Mouse (Mus musculus) layer of hippocampus, adult 8-10 months (tissue): ENCODE data around the gene Shisal2b. TPM values are rescaled to one million over a fixed set of nuclear protein-coding genes. Genes with fewer than 3 reads are reported as not detected.

ENCODE experiments used
- DNase-seq, 2 experiments: peaks; one replicate each; pipeline ENCODE4 v3.0.0; 2022; ENCODE audit warnings: low spot score in 2 of 2
- total RNA-seq, 4 experiments: library from RNA; stranded (reverse); gene quantifications; 2 replicates each; pipeline ENCODE4 v1.2.4; 2022

Gene Shisal2b
- total RNA-seq, 4 experiments from 2014 or later = 0.50 to 1.9 (median 0.58) TPM; not detected in 1

- peak; percentile 71 to 84 for DNase-seq
Measured at GRCm38 (mm10) chr13:104816635-104817571, 46.8 kb downstream of the Shisal2b start, which contains the start of gene Cwc27. Gene Cwc27 (minus strand): TSS chr13:104817142.

- no peak for DNase-seq
Measured at GRCm38 (mm10) chr13:104816270-104816634, 47.4 kb downstream of the Shisal2b start.

DNA sequence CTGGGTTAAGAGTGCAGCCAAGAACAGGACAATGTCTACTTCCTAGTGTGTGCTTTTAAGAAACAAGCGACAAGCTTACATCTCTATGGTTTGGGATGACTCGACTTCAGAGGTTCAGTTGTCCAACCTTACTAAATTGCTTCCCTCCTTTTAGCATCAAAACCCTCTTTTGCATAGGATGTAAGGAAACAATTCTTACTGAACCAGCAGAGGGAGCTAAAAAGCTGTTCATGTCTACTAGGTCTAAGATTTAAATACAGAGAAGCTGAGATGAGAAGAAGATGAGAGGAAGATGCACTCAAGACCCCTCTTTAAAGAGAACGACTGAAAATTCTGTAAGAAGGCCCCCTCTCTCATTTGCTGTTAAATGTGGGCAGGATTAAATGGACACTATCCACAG, 58.0 kb downstream of the Shisal2b start:
- DNase-seq = no peak

GRCm38 (mm10) chr13:104799566-104800182, 64.0 kb downstream of the Shisal2b start:
- no peak for DNase-seq

DNA sequence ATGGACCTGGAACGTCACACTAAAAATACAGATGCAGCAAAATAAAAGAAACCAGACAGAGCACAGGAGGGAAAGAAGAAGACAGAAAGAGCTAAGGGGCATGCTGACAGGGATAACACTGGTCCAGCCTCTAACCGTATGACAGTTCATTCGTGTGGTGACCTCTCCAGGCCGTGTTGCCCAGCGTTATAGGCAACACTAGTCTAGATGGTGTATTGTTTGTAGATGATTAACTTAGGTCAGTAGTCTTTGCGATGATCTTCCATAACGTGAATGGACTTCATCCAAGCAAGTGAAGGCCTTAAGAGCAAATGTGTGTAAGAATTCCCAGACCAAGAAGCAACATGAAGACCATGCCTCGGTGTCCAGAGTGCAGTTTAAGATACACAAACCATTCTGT, 64.6 kb downstream of the Shisal2b start:
- DNase-seq = no peak

Other genes starting within 250 kb of the Shisal2b start
- gene Srek1ip1, start 71.4 kb downstream of the Shisal2b start, total RNA-seq = 10 to 100 TPM; 17.8 to 22.8 (median 20.1) TPM
- gene Cwc27, start 46.8 kb downstream of the Shisal2b start, total RNA-seq = 10 to 100 TPM; 16.5 to 23.9 (median 21.1) TPM
- 100 to 1,000 TPM; 119 to 157 (median 137) TPM for gene Rgs7bp, start 191.0 kb upstream of the Shisal2b start, total RNA-seq
- gene 4933425L06Rik, start 218.2 kb upstream of the Shisal2b start, total RNA-seq = not detected